Mouse (Mus musculus) kidney, embryonic 14.5 days (tissue): Measurements from ENCODE around the gene Enthd1. TPM values are rescaled to one million over a fixed set of nuclear protein-coding genes. Genes with fewer than 3 reads are reported as not detected.

Experiments
- ATAC-seq: fragments of 200-750 bp; cut with Nextera tagmentation; 2 replicates; pipeline ENCODE4 v1.8.0; 2017; ENCODE audit warnings: moderate number of reproducible peaks, mild to moderate bottlenecking, moderate TSS enrichment, moderate library complexity; ENCODE audit not compliant: low FRiP score, low TSS enrichment
- H3K27ac ChIP-seq: fragments of 300-500 bp; sonication (generic); 2 replicates; pipeline ENCODE4 v1.5.1; 2014; ENCODE audit warnings: low read depth, mild to moderate bottlenecking, low read length, moderate library complexity, mixed read lengths
- H3K27me3 ChIP-seq: fragments of 300-500 bp; sonication (generic); 2 replicates; pipeline ENCODE4 v1.6.1; 2014; ENCODE audit warnings: mild to moderate bottlenecking, low read length; ENCODE audit not compliant: control insufficient read depth, insufficient read depth
- H3K36me3 ChIP-seq: fragments of 300-500 bp; sonication (generic); 2 replicates; pipeline ENCODE4 v1.6.1; 2014; ENCODE audit warnings: low read length, mixed read lengths; ENCODE audit not compliant: control insufficient read depth, insufficient read depth
- H3K4me1 ChIP-seq: fragments of 300-500 bp; sonication (generic); 2 replicates; pipeline ENCODE4 v1.6.1; 2014; ENCODE audit warnings: low read length, mixed read lengths; ENCODE audit not compliant: control insufficient read depth, insufficient read depth
- H3K4me2 ChIP-seq: fragments of 300-500 bp; sonication (generic); replicated peaks from 2 replicates; pipeline ENCODE4 v1.6.1; 2014; ENCODE audit warnings: low read depth, mild to moderate bottlenecking, low read length
- H3K4me3 ChIP-seq: fragments of 300-500 bp; sonication (generic); 2 replicates; pipeline ENCODE4 v1.5.1; 2014; ENCODE audit warnings: mild to moderate bottlenecking, low read length
- H3K9ac ChIP-seq: fragments of 300-500 bp; sonication (generic); 2 replicates; pipeline ENCODE4 v1.6.1; 2014; ENCODE audit warnings: low read depth, mild to moderate bottlenecking, low read length, moderate library complexity
- H3K9me3 ChIP-seq: fragments of 300-500 bp; sonication (generic); 2 replicates; pipeline ENCODE4 v1.6.1; 2016; ENCODE audit warnings: low read length; ENCODE audit not compliant: control insufficient read depth
- WGBS: fragments of 180-500 bp; shearing (Covaris S2); extraction: QIAGEN DNeasy Blood & Tissue Kit; methylation state at CpG from one replicate; pipeline ENCODE4 v1.1.7; 2014; 5-methylcytosine and 5-hydroxymethylcytosine counted together
- polyA plus RNA-seq: library from polyadenylated mRNA; unstranded; fragments of >200 nt; fragmentation: Nextera tagmentation; extraction: Ambion mirVana; gene quantifications from 2 replicates; pipeline ENCODE4 v1.2.1, GENCODE M21; 2014

Gene Enthd1
- polyA plus RNA-seq, 1 experiment from 2014 or later = not detected

DNA sequence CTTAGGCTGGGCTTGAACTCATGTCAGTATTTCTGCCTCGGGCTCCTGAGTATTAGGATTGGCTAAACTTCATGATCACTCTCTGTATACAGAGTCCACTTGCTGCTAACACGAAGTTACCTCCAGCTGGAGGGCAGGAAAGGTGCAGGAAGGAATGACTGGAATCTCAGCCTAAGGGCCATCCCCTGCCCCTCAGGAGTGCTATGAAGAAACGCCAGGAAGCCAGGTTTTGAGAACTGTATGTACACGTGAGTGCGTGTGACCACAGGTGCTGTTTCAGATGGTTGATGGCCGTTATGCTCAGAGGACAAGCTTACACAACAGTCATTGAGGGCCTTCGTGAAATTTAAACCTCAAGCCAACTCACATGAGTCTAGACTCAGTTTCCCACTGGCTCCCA lies 4.2 kb upstream of the Enthd1 start:
- Histone ChIP-seq H3K4me1 (no peaks in the 10 kb centered on the region), H3K36me3 (no peaks in the 10 kb centered on the region), H3K27ac (no peak overlapping the region), H3K27me3 (no peaks in the 10 kb centered on the region), H3K4me2 (no peak overlapping the region), H3K9ac (no peak overlapping the region), H3K4me3 (no peak overlapping the region), H3K9me3 (no peaks in the 10 kb centered on the region)
- WGBS = 72% methylated on average over 7 of the region's 7 CpGs
- ATAC-seq = no peak

GRCm38 (mm10) chr15:80567731-80568130 lies 2.8 kb upstream of the Enthd1 start:
- 79% methylated on average over 4 of the region's 4 CpGs for WGBS
- Histone ChIP-seq H3K27me3 (no peaks in the 10 kb centered on the region), H3K36me3 (no peaks in the 10 kb centered on the region), H3K4me2 (no peak overlapping the region), H3K9ac (no peak overlapping the region), H3K27ac (no peak overlapping the region), H3K9me3 (no peaks in the 10 kb centered on the region), H3K4me1 (no peaks in the 10 kb centered on the region), H3K4me3 (no peak overlapping the region)
- ATAC-seq = no peak

- 69% methylated on average over 3 of the region's 3 CpGs for WGBS
- H3K9me3 ChIP-seq = no peaks in the 10 kb centered on the region
Measured at GRCm38 (mm10) chr15:80567139-80567538, 2.2 kb upstream of the Enthd1 start.

GRCm38 (mm10) chr15:80566696-80567095 lies 1.7 kb upstream of the Enthd1 start:
- Histone ChIP-seq H3K36me3 (no peaks in the 10 kb centered on the region), H3K4me3 (no peak overlapping the region), H3K27ac (no peak overlapping the region), H3K4me1 (no peaks in the 10 kb centered on the region), H3K9ac (no peak overlapping the region), H3K9me3 (no peaks in the 10 kb centered on the region), H3K4me2 (no peak overlapping the region), H3K27me3 (no peaks in the 10 kb centered on the region)
- 88% methylated on average over 6 of the region's 6 CpGs for WGBS
- ATAC-seq = no peak

More at GRCm38 (mm10) chr15:80567139-80567538, 2.2 kb upstream of the Enthd1 start:
- Histone ChIP-seq H3K27me3 (no peaks in the 10 kb centered on the region), H3K36me3 (no peaks in the 10 kb centered on the region), H3K27ac (no peak overlapping the region), H3K4me3 (no peak overlapping the region), H3K4me2 (no peak overlapping the region), H3K4me1 (no peaks in the 10 kb centered on the region), H3K9ac (no peak overlapping the region)
- no peak for ATAC-seq

DNA sequence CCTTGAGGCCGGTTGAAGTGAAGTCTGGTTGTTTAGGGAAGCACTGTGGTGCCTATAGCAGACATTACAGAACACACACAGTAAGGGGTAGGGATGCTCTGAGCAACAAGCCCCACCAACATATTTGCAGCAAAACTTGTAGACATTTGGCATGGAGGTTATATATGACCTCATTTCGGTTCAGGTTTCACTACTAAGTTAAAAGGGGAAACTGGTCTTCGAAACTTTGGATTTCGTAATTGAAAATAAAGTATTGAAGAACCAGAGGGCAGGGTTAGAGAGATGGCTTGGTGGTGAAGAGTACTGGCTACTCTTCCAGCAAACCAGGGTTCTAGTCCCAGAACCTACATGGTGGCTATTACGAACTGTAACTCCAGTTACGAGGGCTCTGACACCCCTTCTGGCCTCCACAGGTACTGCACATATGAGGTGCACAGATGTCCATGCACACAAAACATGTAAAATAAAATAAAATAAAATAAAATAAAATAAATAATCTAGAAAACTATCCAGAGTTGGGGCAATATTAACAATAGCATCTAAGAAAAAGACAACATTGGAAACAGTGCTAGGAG lies 1.2 kb downstream of the Enthd1 start:
- H3K27ac ChIP-seq = no peak overlapping the region
- no peak for ATAC-seq
- H3K27me3 ChIP-seq = no peaks in the 10 kb centered on the region
- no peaks in the 10 kb centered on the region for H3K4me1 ChIP-seq
- H3K4me3 ChIP-seq = no peak overlapping the region
- H3K9ac ChIP-seq = no peak overlapping the region
- H3K36me3 ChIP-seq = no peaks in the 10 kb centered on the region
- 91% methylated on average over 6 of the region's 6 CpGs for WGBS
- no peaks in the 10 kb centered on the region for H3K9me3 ChIP-seq
- no peak overlapping the region for H3K4me2 ChIP-seq

- H3K4me3 ChIP-seq = no peak overlapping the region
- H3K27me3 ChIP-seq = no peaks in the 10 kb centered on the region
- no peak for ATAC-seq
- WGBS = 80% methylated on average over 3 of the region's 3 CpGs
- H3K9me3 ChIP-seq = no peaks in the 10 kb centered on the region
- H3K4me2 ChIP-seq = no peak overlapping the region
- no peaks in the 10 kb centered on the region for H3K36me3 ChIP-seq
- H3K9ac ChIP-seq = no peak overlapping the region
- H3K4me1 ChIP-seq = no peaks in the 10 kb centered on the region
- H3K27ac ChIP-seq = no peak overlapping the region
Measured at GRCm38 (mm10) chr15:80562446-80562845, 2.5 kb downstream of the Enthd1 start.

DNA sequence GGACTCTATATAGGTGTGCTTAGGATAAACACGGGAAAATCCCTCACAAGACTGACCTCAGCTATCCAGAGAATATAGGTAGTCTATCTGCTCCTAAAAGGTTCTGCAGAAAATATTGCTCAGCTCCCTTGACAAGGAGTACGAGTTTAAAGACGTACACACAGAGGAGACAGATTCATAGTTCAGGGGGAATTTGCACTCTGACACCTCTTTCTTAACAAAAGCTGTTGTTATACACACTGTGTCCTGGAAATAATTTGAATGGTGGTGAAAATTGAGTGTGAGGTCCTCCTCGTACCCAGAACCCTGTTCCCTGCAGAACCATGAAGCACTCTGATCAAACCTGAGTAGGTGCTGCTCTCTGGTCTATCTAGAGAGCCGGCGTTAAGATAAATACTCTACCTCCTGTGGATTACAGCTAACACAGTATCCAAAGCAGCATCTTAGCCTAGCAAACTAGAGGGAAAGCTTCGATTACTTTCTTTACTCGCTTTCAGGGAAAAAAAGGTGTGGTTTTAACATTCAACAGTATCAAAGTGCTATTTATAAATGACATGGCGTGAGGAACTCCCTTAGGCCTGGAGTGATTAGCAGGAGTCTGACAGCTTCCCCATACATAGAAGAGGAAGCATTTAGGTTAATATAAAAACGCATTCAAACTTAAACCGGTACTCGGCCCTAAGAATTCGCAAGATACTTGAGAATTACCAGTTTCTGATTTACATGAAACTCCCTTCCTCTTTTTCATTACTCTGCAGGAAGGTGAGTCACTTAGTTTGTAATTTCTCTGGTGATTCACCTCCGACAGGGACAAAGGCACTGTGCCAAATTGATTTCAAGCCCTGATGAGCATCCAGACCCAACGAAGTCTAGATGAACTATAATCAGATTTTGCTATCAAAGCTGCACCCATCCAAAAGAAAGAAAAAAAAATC lies 4.0 kb downstream of the Enthd1 start:
- H3K9me3 ChIP-seq = no peaks in the 10 kb centered on the region
- WGBS = 62% methylated on average over 15 of the region's 15 CpGs
- no peak overlapping the region for H3K4me3 ChIP-seq
- no peaks in the 10 kb centered on the region for H3K36me3 ChIP-seq
- no peaks in the 10 kb centered on the region for H3K4me1 ChIP-seq
- no peak overlapping the region for H3K9ac ChIP-seq
- H3K4me2 ChIP-seq = no peak overlapping the region
- no peaks in the 10 kb centered on the region for H3K27me3 ChIP-seq
- no peak for ATAC-seq
- no peak overlapping the region for H3K27ac ChIP-seq

DNA sequence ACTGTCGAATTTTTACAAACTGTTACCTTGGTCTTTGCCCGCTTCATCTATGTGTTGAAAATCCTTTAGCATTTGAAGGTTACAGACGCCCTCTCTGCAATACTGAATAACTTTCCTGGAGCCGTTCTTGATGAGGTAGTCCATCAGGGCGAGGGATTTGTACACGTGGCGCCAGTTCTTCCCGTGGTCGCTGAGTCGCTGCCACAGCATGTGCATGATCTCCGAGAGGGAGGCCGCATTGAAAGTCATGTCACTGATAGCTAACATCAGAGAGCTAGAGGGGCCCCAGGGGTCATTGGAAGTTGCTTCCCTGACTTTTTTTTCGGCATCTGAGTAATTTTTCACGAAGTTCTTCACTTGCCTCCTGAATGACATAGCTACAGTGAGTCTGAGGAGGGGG lies 5.0 kb downstream of the Enthd1 start:
- Histone ChIP-seq H3K4me1 (no peaks in the 10 kb centered on the region), H3K27ac (no peak overlapping the region), H3K36me3 (no peaks in the 10 kb centered on the region), H3K4me3 (no peak overlapping the region), H3K9ac (no peak overlapping the region), H3K4me2 (no peak overlapping the region), H3K27me3 (no peaks in the 10 kb centered on the region), H3K9me3 (no peaks in the 10 kb centered on the region)
- no peak for ATAC-seq
- WGBS = 50% methylated on average over 14 of the region's 14 CpGs

- WGBS = 23% methylated on average over 12 of the region's 12 CpGs
- Histone ChIP-seq H3K27ac (no peak overlapping the region), H3K4me1 (no peaks in the 10 kb centered on the region), H3K36me3 (no peaks in the 10 kb centered on the region), H3K4me2 (no peak overlapping the region), H3K27me3 (no peaks in the 10 kb centered on the region), H3K9me3 (no peaks in the 10 kb centered on the region), H3K4me3 (no peak overlapping the region), H3K9ac (no peak overlapping the region)
- no peak for ATAC-seq
Measured at GRCm38 (mm10) chr15:80559534-80559933, 5.4 kb downstream of the Enthd1 start.
